Mouse (Mus musculus) MEL (cell line): ENCODE data around the gene Prkcq.

Experiments used
- CTCF ChIP-seq, 3 experiments: IDR thresholded peaks in 2 of 3; conservative IDR thresholded peaks in 1 of 3; 2 replicates each; pipeline ENCODE4 v1.5.1; 2011 to 2012; ENCODE audit warnings: low read length in 3 of 3, low read depth in 2 of 3, mild to moderate bottlenecking in 2 of 3, improper control_type of control experiment in 1 of 3, inconsistent platforms in 1 of 3, mixed read lengths in 1 of 3, moderate library complexity in 1 of 3; ENCODE audit not compliant: control insufficient read depth in 1 of 3, insufficient read depth in 1 of 3, poor library complexity in 1 of 3, severe bottlenecking in 1 of 3
- GABPA ChIP-seq: IDR thresholded peaks from 2 replicates; pipeline ENCODE4 v1.6.1; 2012; ENCODE audit warnings: low read depth, mild to moderate bottlenecking, inconsistent platforms, low read length, improper control_type of control experiment, moderate library complexity
- MYC ChIP-seq: IDR thresholded peaks from 2 replicates; pipeline ENCODE4 v1.6.1; 2011; ENCODE audit warnings: low read depth, mild to moderate bottlenecking, low read length, improper control_type of control experiment, moderate library complexity
- POLR2AphosphoS2 ChIP-seq: IDR thresholded peaks from 2 replicates; pipeline ENCODE4 v1.6.1; 2011; ENCODE audit warnings: low read length, improper control_type of control experiment
- POLR2AphosphoS5 ChIP-seq: IDR thresholded peaks from 2 replicates; pipeline ENCODE4 v1.6.1; 2012; ENCODE audit warnings: low read depth, borderline replicate concordance, mild to moderate bottlenecking, inconsistent platforms, low read length, moderate library complexity, mixed read lengths
- TCF12 ChIP-seq: IDR thresholded peaks from 2 replicates; pipeline ENCODE4 v1.6.1; 2014; ENCODE audit warnings: low read depth, mild to moderate bottlenecking, inconsistent platforms, low read length, improper control_type of control experiment, moderate library complexity
- USF1 ChIP-seq: IDR thresholded peaks from 2 replicates; pipeline ENCODE4 v1.6.1; 2014; ENCODE audit warnings: low read depth, mild to moderate bottlenecking, inconsistent platforms, low read length, improper control_type of control experiment, moderate library complexity
- USF2 ChIP-seq, 2 experiments: IDR thresholded peaks; 2 replicates each; pipeline ENCODE4 v1.6.1; 2011 to 2012; ENCODE audit warnings: improper control_type of control experiment in 2 of 2, low read length in 2 of 2, borderline replicate concordance in 1 of 2, inconsistent platforms in 1 of 2, low read depth in 1 of 2, mild to moderate bottlenecking in 1 of 2; ENCODE audit not compliant: insufficient read depth in 1 of 2
- ZNF384 ChIP-seq: IDR thresholded peaks from 2 replicates; pipeline ENCODE4 v1.6.1; 2012; ENCODE audit warnings: low read depth, mild to moderate bottlenecking, inconsistent platforms, low read length, improper control_type of control experiment

DNA sequence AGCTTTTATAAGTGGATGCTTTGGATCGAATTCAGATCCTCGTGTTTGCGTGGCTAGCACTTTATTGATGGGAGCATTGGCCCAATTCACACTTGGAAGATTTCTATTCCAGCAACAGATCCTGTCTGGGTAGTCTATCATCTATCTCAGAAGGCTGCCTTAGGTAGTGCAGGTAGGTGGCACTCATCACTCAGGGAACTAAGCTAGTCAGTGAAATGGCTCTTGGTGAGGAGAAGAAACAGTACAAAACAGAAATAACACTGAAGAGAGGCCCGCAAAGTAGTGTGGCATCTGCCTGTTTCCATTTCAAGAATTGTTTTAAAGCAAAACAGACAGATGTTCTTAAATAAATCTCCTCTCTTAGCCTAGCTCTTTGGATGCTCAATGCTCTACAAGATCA, 10.6 kb upstream of the Prkcq start:
- TF ChIP-seq CTCF (IDR thresholded peaks at IDR 0.05 in 2 of 3, conservative IDR thresholded peaks at IDR 0.05 in 1 of 3; ENCODE audit: control insufficient read depth in 1 of 3, insufficient read depth in 1 of 3, low read depth in 2 of 3, low read length in 3 of 3, poor library complexity in 1 of 3, severe bottlenecking in 1 of 3) = no peak; a peak in 1 of 6 replicates
- TF ChIP-seq ZNF384 = no peak
- no peak for TF ChIP-seq POLR2AphosphoS5
- TF ChIP-seq POLR2AphosphoS2 = no peak
- TF ChIP-seq USF1 = no peak
- TF ChIP-seq TCF12 = no peak
- TF ChIP-seq GABPA = no peak
- no peak for TF ChIP-seq MYC
- TF ChIP-seq USF2 (IDR thresholded peaks at IDR 0.05; ENCODE audit: borderline replicate concordance in 1 of 2, insufficient read depth in 1 of 2, low read depth in 1 of 2, low read length in 2 of 2) = no peak
